Mouse (Mus musculus) kidney, embryonic 16.5 days (tissue): Measurements from ENCODE around the gene P3h2. TPM values are rescaled to one million over a fixed set of nuclear protein-coding genes. Genes with fewer than 3 reads are reported as not detected.

ENCODE experiments used
- ATAC-seq: fragments of 200-750 bp; cut with Nextera tagmentation; 2 replicates; pipeline ENCODE4 v1.8.0; 2017; ENCODE audit warnings: moderate TSS enrichment; ENCODE audit not compliant: low FRiP score, low TSS enrichment
- H3K27ac ChIP-seq: fragments of 300-500 bp; sonication (generic); 2 replicates; pipeline ENCODE4 v1.5.1; 2014; ENCODE audit warnings: low read length
- H3K27me3 ChIP-seq: fragments of 300-500 bp; sonication (generic); 2 replicates; pipeline ENCODE4 v1.6.1; 2014; ENCODE audit warnings: low read length, control low read depth, mixed read lengths; ENCODE audit not compliant: insufficient read depth
- H3K36me3 ChIP-seq: fragments of 300-500 bp; sonication (generic); 2 replicates; pipeline ENCODE4 v1.6.1; 2014; ENCODE audit warnings: low read length, control low read depth, mixed read lengths; ENCODE audit not compliant: insufficient read depth
- H3K4me1 ChIP-seq: fragments of 300-500 bp; sonication (generic); 2 replicates; pipeline ENCODE4 v1.6.1; 2014; ENCODE audit warnings: low read length, control low read depth, mixed read lengths; ENCODE audit not compliant: insufficient read depth
- H3K4me2 ChIP-seq: fragments of 300-500 bp; sonication (generic); replicated peaks from 2 replicates; pipeline ENCODE4 v1.6.1; 2014; ENCODE audit warnings: low read depth, low read length
- H3K4me3 ChIP-seq: fragments of 300-500 bp; sonication (generic); 2 replicates; pipeline ENCODE4 v1.5.1; 2014; ENCODE audit warnings: mild to moderate bottlenecking, low read length
- H3K9ac ChIP-seq: fragments of 300-500 bp; sonication (generic); replicated peaks from 2 replicates; pipeline ENCODE4 v1.6.1; 2014; ENCODE audit warnings: low read length
- H3K9me3 ChIP-seq: fragments of 300-500 bp; sonication (generic); 2 replicates; pipeline ENCODE4 v1.6.1; 2016; ENCODE audit warnings: low read length, control low read depth
- WGBS: fragments of 180-500 bp; shearing (Covaris S2); extraction: QIAGEN DNeasy Blood & Tissue Kit; methylation state at CpG from one replicate; pipeline ENCODE4 v1.1.7; 2014; 5-methylcytosine and 5-hydroxymethylcytosine counted together
- polyA plus RNA-seq: library from polyadenylated mRNA; unstranded; fragments of >200 nt; fragmentation: Nextera tagmentation; extraction: Ambion mirVana; gene quantifications from 2 replicates; pipeline ENCODE4 v1.2.1, GENCODE M21; 2015

Gene P3h2
- polyA plus RNA-seq, 1 experiment from 2014 or later: 7.0 TPM

DNA sequence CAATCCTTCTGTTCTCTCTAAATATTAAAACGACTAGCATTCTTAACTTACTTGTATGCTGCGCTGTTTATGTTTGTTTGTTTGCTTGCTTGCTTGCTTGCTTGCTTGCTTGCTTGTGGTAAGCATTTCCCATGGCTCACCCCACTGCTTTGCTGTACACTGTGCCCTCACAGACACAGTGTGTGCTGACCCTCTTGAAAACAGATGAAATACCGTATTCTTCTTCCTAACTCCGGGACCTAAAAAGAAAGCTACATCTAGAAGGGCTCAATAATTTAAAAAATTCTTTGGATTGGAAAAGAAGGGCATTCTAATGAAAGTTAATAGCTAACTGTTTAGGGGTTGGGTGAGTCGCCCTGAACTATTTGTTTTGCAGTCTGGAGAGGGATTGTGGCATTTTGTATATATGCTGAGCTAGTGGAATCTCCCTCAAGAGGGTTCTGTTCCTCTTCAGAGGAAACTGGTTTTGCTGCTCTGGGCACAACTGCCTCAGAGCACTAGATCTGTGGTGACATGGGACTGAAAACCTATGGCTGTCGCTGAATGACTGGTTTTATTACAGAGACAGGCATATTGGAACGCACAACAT is 9.8 kb downstream of the P3h2 start:
- Histone ChIP-seq H3K9ac (no peak overlapping the region), H3K9me3 (no peaks in the 10 kb centered on the region), H3K4me1 (peaks cover 15% of the 10 kb centered on the region; the same call in 1 of the 2 replicates), H3K27me3 (no peaks in the 10 kb centered on the region), H3K27ac (peak overlapping the region; percentile 50), H3K4me3 (no peak overlapping the region), H3K4me2 (no peak overlapping the region), H3K36me3 (no peaks in the 10 kb centered on the region)
- peak; percentile 70 for ATAC-seq
- 68% methylated on average over 7 of the region's 7 CpGs for WGBS

DNA sequence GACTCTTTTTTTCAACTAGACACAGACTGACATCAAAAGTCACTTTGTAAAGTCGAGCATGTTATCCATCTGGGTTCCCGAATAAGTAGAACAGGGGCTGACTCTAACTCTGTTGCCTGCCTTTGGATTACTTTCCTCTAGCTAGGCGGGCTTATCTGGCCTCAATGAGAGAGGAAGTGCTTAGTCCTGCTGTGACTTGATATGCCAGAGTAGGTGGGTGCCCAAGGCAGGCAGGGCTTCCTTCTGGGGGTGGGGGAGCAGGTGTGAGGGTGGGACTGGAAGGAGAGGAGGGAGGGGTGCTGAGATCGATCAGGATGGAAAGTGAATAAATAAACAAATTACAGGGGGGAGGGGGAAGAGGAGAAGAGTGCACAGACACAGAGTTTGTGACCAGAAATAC is 11.7 kb downstream of the P3h2 start:
- ATAC-seq: no peak
- Histone ChIP-seq H3K4me1 (peaks cover 8% of the 10 kb centered on the region; the same call in 1 of the 2 replicates), H3K4me3 (no peak overlapping the region), H3K9me3 (no peaks in the 10 kb centered on the region), H3K27me3 (no peaks in the 10 kb centered on the region), H3K27ac (no peak overlapping the region), H3K36me3 (no peaks in the 10 kb centered on the region), H3K9ac (no peak overlapping the region), H3K4me2 (no peak overlapping the region)
- WGBS: 59% methylated on average over 4 of the region's 4 CpGs

DNA sequence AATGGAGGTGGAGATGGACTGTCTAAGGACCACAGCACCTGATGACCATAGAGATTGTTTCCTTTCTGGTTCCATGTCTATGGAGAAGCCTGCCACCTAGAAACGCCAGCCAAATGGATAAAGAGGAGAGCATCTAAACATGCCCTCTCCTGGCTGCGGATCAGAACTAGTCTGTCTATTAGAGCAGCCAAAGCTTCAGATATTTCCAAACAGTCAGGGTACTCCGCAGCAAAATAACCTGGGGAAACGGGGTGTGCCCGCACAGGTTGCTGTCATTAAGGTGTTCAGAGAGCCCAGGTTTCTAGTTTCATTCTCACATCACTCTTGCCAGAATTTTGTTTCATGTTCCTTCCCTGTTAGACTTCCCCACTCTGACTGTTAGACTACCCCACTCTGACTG is 16.6 kb downstream of the P3h2 start:
- H3K4me3 ChIP-seq: no peak overlapping the region
- H3K9me3 ChIP-seq: no peaks in the 10 kb centered on the region
- no peak for ATAC-seq
- H3K9ac ChIP-seq: no peak overlapping the region
- no peak overlapping the region for H3K27ac ChIP-seq
- no peaks in the 10 kb centered on the region for H3K27me3 ChIP-seq
- WGBS: 90% methylated on average over 5 of the region's 5 CpGs
- peaks cover 18% of the 10 kb centered on the region for H3K4me1 ChIP-seq
- H3K4me2 ChIP-seq: no peak overlapping the region
- no peaks in the 10 kb centered on the region for H3K36me3 ChIP-seq

DNA sequence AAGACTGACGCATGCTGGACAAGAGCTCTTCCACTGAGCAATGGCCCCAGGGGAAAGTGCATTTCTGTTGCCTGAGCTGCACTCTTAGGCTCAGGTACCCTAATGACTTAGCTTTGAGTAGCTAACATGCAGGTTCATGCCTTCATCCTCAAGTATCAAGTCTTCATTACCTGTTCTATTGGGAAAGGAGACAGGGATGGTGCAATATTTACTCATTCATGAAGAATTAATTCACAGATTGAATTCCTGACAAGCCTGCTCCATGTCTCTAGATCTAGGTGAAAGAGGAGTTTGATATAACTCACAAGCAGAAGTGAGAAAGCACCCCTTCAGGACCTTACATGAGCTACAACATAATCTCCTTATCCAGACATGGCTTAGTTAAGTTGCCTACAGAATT is 17.3 kb downstream of the P3h2 start:
- 78% methylated on average over 1 of the region's 1 CpGs for WGBS
- no peak for ATAC-seq
- Histone ChIP-seq H3K4me1 (peaks cover 19% of the 10 kb centered on the region), H3K27me3 (no peaks in the 10 kb centered on the region), H3K4me3 (no peak overlapping the region), H3K9me3 (no peaks in the 10 kb centered on the region), H3K27ac (no peak overlapping the region), H3K36me3 (no peaks in the 10 kb centered on the region), H3K9ac (no peak overlapping the region), H3K4me2 (no peak overlapping the region)

DNA sequence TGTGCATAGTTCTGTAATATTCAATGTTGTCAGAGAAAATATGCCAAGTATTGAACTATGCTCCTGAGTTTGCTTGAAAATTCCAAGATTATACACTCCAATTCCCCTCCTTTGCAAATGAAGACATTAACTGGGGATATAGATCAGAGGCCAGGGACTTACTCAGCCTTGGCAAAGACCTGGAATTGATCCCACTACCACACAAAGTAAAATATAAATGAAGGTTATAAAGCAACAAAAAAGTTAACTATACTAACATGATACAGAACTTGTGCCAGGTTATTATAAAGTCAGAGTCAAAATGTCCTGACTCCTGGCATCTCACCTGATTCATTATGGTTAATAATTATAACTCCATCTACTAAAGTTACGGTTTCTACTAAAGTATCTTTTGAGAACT is 18.6 kb downstream of the P3h2 start:
- 65% methylated on average over 1 of the region's 1 CpGs for WGBS
- no peaks in the 10 kb centered on the region for H3K36me3 ChIP-seq
- H3K9ac ChIP-seq: no peak overlapping the region
- H3K9me3 ChIP-seq: no peaks in the 10 kb centered on the region
- H3K4me2 ChIP-seq: no peak overlapping the region
- H3K4me1 ChIP-seq: peaks cover 28% of the 10 kb centered on the region
- H3K27me3 ChIP-seq: no peaks in the 10 kb centered on the region
- H3K27ac ChIP-seq: no peak overlapping the region
- ATAC-seq: no peak
- H3K4me3 ChIP-seq: no peak overlapping the region

DNA sequence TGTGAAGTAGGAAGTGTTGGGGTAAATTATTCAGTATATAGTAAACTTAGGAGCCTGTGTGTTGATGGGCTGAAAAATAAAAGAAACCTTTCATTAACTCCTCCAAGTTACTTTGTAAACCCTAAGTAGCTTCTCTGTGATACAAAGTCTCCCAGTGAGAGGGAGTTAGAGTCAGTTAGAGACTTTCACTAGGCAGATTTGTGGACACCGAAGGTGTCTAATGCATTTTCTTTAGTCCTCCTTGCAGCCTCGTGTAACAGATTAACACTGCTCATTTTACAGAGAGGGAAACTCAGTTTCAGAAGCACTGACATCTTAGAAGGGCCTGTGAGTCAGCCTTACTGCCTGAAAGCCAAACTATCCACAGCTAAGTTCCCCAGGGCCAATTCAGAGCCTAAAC is 20.4 kb downstream of the P3h2 start:
- WGBS: 38% methylated on average over 2 of the region's 2 CpGs

DNA sequence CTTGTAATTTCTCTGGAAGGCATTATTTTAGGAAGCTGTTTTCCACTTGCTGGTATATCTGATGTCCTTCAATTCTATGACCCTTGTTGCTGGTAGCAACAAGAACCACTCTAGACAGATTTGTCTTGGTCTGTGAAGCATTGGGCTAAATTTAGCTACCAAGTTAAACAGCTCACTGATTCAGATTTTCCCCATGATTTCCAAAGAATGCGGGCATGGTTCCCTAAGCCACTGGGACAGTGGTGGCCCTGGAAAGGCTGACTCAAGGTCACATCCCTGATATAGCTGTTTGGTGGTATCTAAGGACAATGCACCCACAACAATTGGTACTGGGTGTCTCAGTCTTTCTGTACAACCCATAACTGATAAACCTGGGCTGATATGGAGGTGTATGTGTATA is 22.8 kb downstream of the P3h2 start:
- H3K9me3 ChIP-seq: no peaks in the 10 kb centered on the region
- H3K4me1 ChIP-seq: peaks cover 38% of the 10 kb centered on the region
- WGBS: 67% methylated on average over 1 of the region's 1 CpGs
- no peaks in the 10 kb centered on the region for H3K36me3 ChIP-seq
- no peaks in the 10 kb centered on the region for H3K27me3 ChIP-seq
- H3K27ac ChIP-seq: peak overlapping the region; percentile 60
- ATAC-seq: peak; percentile 67
- no peak overlapping the region for H3K4me3 ChIP-seq
- no peak overlapping the region for H3K4me2 ChIP-seq
- H3K9ac ChIP-seq: no peak overlapping the region

More for the DNA sequence above, 20.4 kb downstream of the P3h2 start:
- H3K27me3 ChIP-seq: no peaks in the 10 kb centered on the region
- no peak overlapping the region for H3K4me3 ChIP-seq
- peak overlapping the region; percentile 65; the same call in 1 of the 2 replicates for H3K27ac ChIP-seq
- H3K9me3 ChIP-seq: no peaks in the 10 kb centered on the region
- H3K36me3 ChIP-seq: no peaks in the 10 kb centered on the region
- H3K9ac ChIP-seq: no peak overlapping the region
- 0 out of 2 replicates have a peak, but pooled peaks have one; percentile 17 for ATAC-seq
- peaks cover 28% of the 10 kb centered on the region for H3K4me1 ChIP-seq
- H3K4me2 ChIP-seq: no peak overlapping the region

DNA sequence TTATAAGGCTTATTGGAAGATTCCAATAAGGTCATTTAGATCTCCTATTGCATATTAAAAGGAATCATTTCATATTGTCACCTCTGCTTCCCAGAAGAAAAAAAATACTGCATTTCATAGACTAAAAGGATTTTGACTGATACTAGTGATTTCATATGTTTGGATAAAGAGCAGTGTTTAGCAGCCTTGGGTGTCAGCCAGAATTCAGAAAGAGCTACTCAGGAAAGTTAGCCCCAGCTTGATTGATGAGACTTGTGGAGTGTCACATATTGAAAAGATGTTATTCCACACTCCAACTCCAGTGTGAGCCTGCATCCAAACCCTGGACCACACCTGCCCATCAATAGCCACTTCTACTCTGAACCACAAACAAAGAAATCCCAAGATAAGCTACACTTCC is 23.2 kb downstream of the P3h2 start:
- no peaks in the 10 kb centered on the region for H3K9me3 ChIP-seq
- H3K4me3 ChIP-seq: no peak overlapping the region
- no peak overlapping the region for H3K4me2 ChIP-seq
- peak overlapping the region; percentile 60 for H3K27ac ChIP-seq
- no peak overlapping the region for H3K9ac ChIP-seq
- ATAC-seq: no peak
- H3K36me3 ChIP-seq: no peaks in the 10 kb centered on the region
- no peaks in the 10 kb centered on the region for H3K27me3 ChIP-seq
- peaks cover 42% of the 10 kb centered on the region for H3K4me1 ChIP-seq

DNA sequence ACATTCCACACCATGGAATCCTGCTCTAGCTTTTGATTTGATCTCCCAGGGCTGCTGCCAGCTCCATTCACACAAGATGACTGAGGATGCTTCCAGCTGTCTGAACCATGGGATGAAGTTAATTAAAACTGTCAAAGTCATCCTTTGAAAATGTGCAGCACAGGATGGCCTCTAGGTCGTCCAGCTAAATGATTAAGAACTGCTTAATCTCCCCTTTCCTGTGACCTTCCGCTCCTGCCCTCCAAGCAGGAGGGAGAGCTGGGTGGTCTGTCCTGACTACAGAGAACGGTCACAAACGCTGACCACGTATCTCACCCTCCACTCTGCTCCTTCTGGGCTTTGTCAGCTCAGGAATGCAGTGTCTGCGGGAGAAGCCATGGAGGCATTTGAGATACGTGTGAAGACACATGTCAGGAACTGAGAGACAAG is 26.6 kb downstream of the P3h2 start:
- Histone ChIP-seq H3K36me3 (no peaks in the 10 kb centered on the region), H3K27ac (no peak overlapping the region), H3K4me3 (no peak overlapping the region), H3K4me1 (peaks cover 26% of the 10 kb centered on the region), H3K9me3 (no peaks in the 10 kb centered on the region), H3K27me3 (no peaks in the 10 kb centered on the region), H3K9ac (no peak overlapping the region), H3K4me2 (no peak overlapping the region)
- ATAC-seq: peak; percentile 76
- 18% methylated on average over 7 of the region's 7 CpGs for WGBS

DNA sequence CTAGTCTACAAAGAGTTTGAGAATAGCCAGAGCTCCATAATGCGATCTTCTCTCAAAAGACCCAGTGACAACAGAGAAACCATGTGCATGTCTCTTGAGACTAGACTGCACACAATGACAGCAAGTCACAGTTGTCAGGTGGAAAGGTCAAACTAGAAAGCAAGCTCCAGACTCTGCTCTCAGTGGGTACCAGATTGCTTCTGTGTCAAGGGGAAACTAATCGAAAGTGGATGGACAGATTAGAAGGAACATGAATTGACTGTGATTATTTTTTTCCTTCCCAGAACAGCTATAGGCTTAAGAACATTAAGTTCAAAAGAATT is 27.5 kb downstream of the P3h2 start:
- Histone ChIP-seq H3K27me3 (no peaks in the 10 kb centered on the region), H3K4me2 (no peak overlapping the region), H3K4me3 (no peak overlapping the region), H3K36me3 (no peaks in the 10 kb centered on the region), H3K27ac (no peak overlapping the region), H3K4me1 (peaks cover 24% of the 10 kb centered on the region), H3K9ac (no peak overlapping the region), H3K9me3 (no peaks in the 10 kb centered on the region)
- ATAC-seq: no peak
- WGBS: 74% methylated on average over 2 of the region's 2 CpGs
